Mouse (Mus musculus) heart, embryonic 16.5 days (tissue): ENCODE measurements at regions not wholly inside any gene's neighbourhood (a gene's known extent, or its start where the extent isn't known, plus 50 kb on each side); places are given as distances from the start of the nearest gene placed in this dataset.
A peak's percentile ranks its signal among the peaks of the same experiment; 100 is the strongest.

ENCODE experiments used
- ATAC-seq: fragments of 200-750 bp; cut with Nextera tagmentation; replicated peaks from 2 replicates; pipeline ENCODE4 v1.8.0; 2017; ENCODE audit warnings: moderate number of reproducible peaks; ENCODE audit not compliant: insufficient read depth, low FRiP score; ENCODE audit errors: extremely low read depth
- H3K27ac ChIP-seq: fragments of 300-500 bp; sonication (generic); 2 replicates; pipeline ENCODE4 v1.5.1; 2014; ENCODE audit warnings: mild to moderate bottlenecking, low read length, control low read depth, moderate library complexity
- H3K27me3 ChIP-seq: fragments of 300-500 bp; sonication (generic); 2 replicates; pipeline ENCODE4 v1.6.1; 2014; ENCODE audit warnings: low read length, mixed read lengths; ENCODE audit not compliant: control insufficient read depth, insufficient read depth
- H3K36me3 ChIP-seq: fragments of 300-500 bp; sonication (generic); 2 replicates; pipeline ENCODE4 v1.6.1; 2014; ENCODE audit not compliant: control insufficient read depth, insufficient read depth
- H3K4me1 ChIP-seq: fragments of 300-500 bp; sonication (generic); 2 replicates; pipeline ENCODE4 v1.6.1; 2014; ENCODE audit warnings: low read length, mixed read lengths; ENCODE audit not compliant: control insufficient read depth, insufficient read depth
- H3K4me2 ChIP-seq: fragments of 300-500 bp; sonication (generic); 2 replicates; pipeline ENCODE4 v1.6.1; 2014; ENCODE audit warnings: low read depth, mild to moderate bottlenecking, control low read depth, low read length
- H3K4me3 ChIP-seq: fragments of 300-500 bp; sonication (generic); 2 replicates; pipeline ENCODE4 v1.5.1; 2014; ENCODE audit warnings: mild to moderate bottlenecking, control low read depth, low read length
- H3K9ac ChIP-seq: fragments of 300-500 bp; sonication (generic); 2 replicates; pipeline ENCODE4 v1.6.1; 2014; ENCODE audit warnings: low read length, control low read depth
- H3K9me3 ChIP-seq: fragments of 300-500 bp; sonication (generic); replicated peaks from 2 replicates; pipeline ENCODE4 v1.6.1; 2016; ENCODE audit warnings: low read length; ENCODE audit not compliant: control insufficient read depth
- WGBS: fragments of 180-500 bp; shearing (Covaris S2); extraction: QIAGEN DNeasy Blood & Tissue Kit; methylation state at CpG from one replicate; pipeline ENCODE4 v1.1.7; 2014; 5-methylcytosine and 5-hydroxymethylcytosine counted together

- H3K27ac ChIP-seq = peak overlapping the region; percentile 98
- H3K4me1 ChIP-seq = peaks cover 14% of the 10 kb centered on the region
- no peak overlapping the region for H3K4me2 ChIP-seq
- no peak overlapping the region for H3K9ac ChIP-seq
- H3K9me3 ChIP-seq = no peaks in the 10 kb centered on the region; the same call in 1 of the 2 replicates
- no peaks in the 10 kb centered on the region for H3K36me3 ChIP-seq
- WGBS = 68% methylated on average over 8 of the region's 8 CpGs
- no peaks in the 10 kb centered on the region for H3K27me3 ChIP-seq
- no peak for ATAC-seq
- no peak overlapping the region for H3K4me3 ChIP-seq
Observed at GRCm38 (mm10) chr8:79562669-79563068, 76.7 kb upstream of the Otud4 start.

GRCm38 (mm10) chr8:79562071-79562581 is 77.3 kb upstream of the Otud4 start:
- no peaks in the 10 kb centered on the region; the same call in 1 of the 2 replicates for H3K9me3 ChIP-seq
- ATAC-seq = peak; percentile 92
- no peaks in the 10 kb centered on the region for H3K27me3 ChIP-seq
- 23% methylated on average over 11 of the region's 11 CpGs for WGBS
- peaks cover 14% of the 10 kb centered on the region for H3K4me1 ChIP-seq
- H3K9ac ChIP-seq = peak overlapping the region; percentile 72
- peak overlapping the region; percentile 15; the same call in 1 of the 2 replicates for H3K4me3 ChIP-seq
- peak overlapping the region; percentile 98 for H3K27ac ChIP-seq
- no peaks in the 10 kb centered on the region for H3K36me3 ChIP-seq
- H3K4me2 ChIP-seq = peak overlapping the region; percentile 54

GRCm38 (mm10) chr8:79561269-79562063 is 78.0 kb upstream of the Otud4 start:
- H3K36me3 ChIP-seq = no peaks in the 10 kb centered on the region
- H3K9ac ChIP-seq = peak overlapping the region; percentile 60
- peaks cover 14% of the 10 kb centered on the region for H3K4me1 ChIP-seq
- peak; percentile 53 for ATAC-seq
- WGBS = 39% methylated on average over 9 of the region's 9 CpGs
- H3K9me3 ChIP-seq = no peaks in the 10 kb centered on the region; the same call in 1 of the 2 replicates
- peak overlapping the region; percentile 15; the same call in 1 of the 2 replicates for H3K4me3 ChIP-seq
- no peaks in the 10 kb centered on the region for H3K27me3 ChIP-seq
- H3K27ac ChIP-seq = peak overlapping the region; percentile 98
- H3K4me2 ChIP-seq = peak overlapping the region; percentile 54

- Histone ChIP-seq H3K4me2 (no peak overlapping the region), H3K27me3 (no peaks in the 10 kb centered on the region), H3K4me3 (no peak overlapping the region), H3K36me3 (no peaks in the 10 kb centered on the region), H3K4me1 (peaks cover 14% of the 10 kb centered on the region), H3K9me3 (no peaks in the 10 kb centered on the region), H3K27ac (no peak overlapping the region), H3K9ac (no peak overlapping the region)
- no peak for ATAC-seq
- WGBS = 88% methylated on average over 6 of the region's 6 CpGs
Observed at GRCm38 (mm10) chr8:79559516-79559915, 79.9 kb upstream of the Otud4 start.

- ATAC-seq = no peak
- no peak overlapping the region for H3K27ac ChIP-seq
- H3K9ac ChIP-seq = no peak overlapping the region
- no peaks in the 10 kb centered on the region for H3K27me3 ChIP-seq
- WGBS = 76% methylated on average over 2 of the region's 4 CpGs
- H3K36me3 ChIP-seq = no peaks in the 10 kb centered on the region
- H3K4me2 ChIP-seq = no peak overlapping the region
- H3K4me1 ChIP-seq = no peaks in the 10 kb centered on the region
- no peak overlapping the region for H3K4me3 ChIP-seq
- no peaks in the 10 kb centered on the region for H3K9me3 ChIP-seq
Observed at GRCm38 (mm10) chr8:79554311-79554710, 85.1 kb upstream of the Otud4 start.

GRCm38 (mm10) chr8:79550151-79550550 is 89.3 kb upstream of the Otud4 start:
- ATAC-seq = no peak
- no peak overlapping the region for H3K27ac ChIP-seq
- no peaks in the 10 kb centered on the region for H3K27me3 ChIP-seq
- H3K4me3 ChIP-seq = no peak overlapping the region
- H3K4me2 ChIP-seq = no peak overlapping the region
- H3K36me3 ChIP-seq = no peaks in the 10 kb centered on the region
- no peaks in the 10 kb centered on the region for H3K4me1 ChIP-seq
- H3K9ac ChIP-seq = no peak overlapping the region
- 61% methylated on average over 2 of the region's 2 CpGs for WGBS
- H3K9me3 ChIP-seq = no peaks in the 10 kb centered on the region

- Histone ChIP-seq H3K4me3 (no peak overlapping the region), H3K4me1 (no peaks in the 10 kb centered on the region), H3K36me3 (no peaks in the 10 kb centered on the region), H3K27me3 (no peaks in the 10 kb centered on the region), H3K9me3 (no peaks in the 10 kb centered on the region), H3K4me2 (no peak overlapping the region), H3K27ac (no peak overlapping the region), H3K9ac (no peak overlapping the region)
- ATAC-seq = no peak
- WGBS = 68% methylated on average over 6 of the region's 6 CpGs
Observed at GRCm38 (mm10) chr8:79548156-79548555, 91.3 kb upstream of the Otud4 start.

GRCm38 (mm10) chr8:79545866-79546373 is 93.5 kb upstream of the Otud4 start:
- Histone ChIP-seq H3K27ac (no peak overlapping the region), H3K9ac (no peak overlapping the region), H3K27me3 (no peaks in the 10 kb centered on the region), H3K4me3 (no peak overlapping the region), H3K36me3 (no peaks in the 10 kb centered on the region), H3K9me3 (no peaks in the 10 kb centered on the region), H3K4me2 (no peak overlapping the region), H3K4me1 (no peaks in the 10 kb centered on the region)
- WGBS = 86% methylated on average over 5 of the region's 5 CpGs
- ATAC-seq = no peak

- H3K9ac ChIP-seq = no peak overlapping the region
- no peak for ATAC-seq
- H3K4me1 ChIP-seq = no peaks in the 10 kb centered on the region
- no peak overlapping the region for H3K4me2 ChIP-seq
- no peaks in the 10 kb centered on the region for H3K9me3 ChIP-seq
- no peak overlapping the region for H3K4me3 ChIP-seq
- no peaks in the 10 kb centered on the region for H3K27me3 ChIP-seq
- H3K27ac ChIP-seq = no peak overlapping the region
- H3K36me3 ChIP-seq = no peaks in the 10 kb centered on the region
- 68% methylated on average over 2 of the region's 2 CpGs for WGBS
Observed at GRCm38 (mm10) chr8:79542461-79542860, 97.0 kb upstream of the Otud4 start.
